17 mouse cellular contexts compared by ENCODE assay signal in genomic region chr11:26449789-26450188, GRCm38 (mm10).
DNase-seq lines count a peak whose midpoint lies in the region; ATAC-seq lines count a peak whose summit lies in the region.
"Had no signal": no experiment of that assay in that cellular context is flagged by ENCODE, and none has a peak within 500 bp of the region (broad histone marks: within the 10 kb centered on the region; RNA-seq: fewer than 3 reads in every experiment).

No protein-coding gene starts in this region.

- no peaks in the 10 kb centered on the region for H3K27me3 ChIP-seq in liver, embryonic 11.5 days (replicated peaks; ENCODE audit: control insufficient read depth, insufficient read depth, low read length)
- no peaks in the 10 kb centered on the region for H3K27me3 ChIP-seq in liver, embryonic 13.5 days
- H3K27me3 ChIP-seq in kidney, embryonic 15.5 days, result no peaks in the 10 kb centered on the region
- H3K27me3 ChIP-seq: heart, embryonic 12.5 days had no signal

- H3K9me3 ChIP-seq in liver, embryonic 11.5 days (ENCODE audit: control insufficient read depth, low read length), result no peaks in the 10 kb centered on the region
- no peaks in the 10 kb centered on the region for H3K9me3 ChIP-seq in liver, embryonic 13.5 days (replicated peaks)
- H3K9me3 ChIP-seq in kidney, embryonic 15.5 days (replicated peaks), result no peaks in the 10 kb centered on the region
- H3K9me3 ChIP-seq: embryonic facial prominence, embryonic 10.5 days; heart, embryonic 12.5 days; hindbrain, embryonic 10.5 days had no signal

- 81% methylated on average over 3 of the region's 3 CpGs for WGBS in liver, embryonic 11.5 days
- 75% methylated on average over 3 of the region's 3 CpGs for WGBS in liver, embryonic 13.5 days (ENCODE audit: insufficient replicate concordance)
- 75% methylated on average over 3 of the region's 3 CpGs for WGBS in kidney, embryonic 15.5 days

- no peaks in the 10 kb centered on the region; the same call in 1 of the 2 replicates for H3K36me3 ChIP-seq in liver, embryonic 11.5 days (ENCODE audit: control insufficient read depth, insufficient read depth, low read length)
- H3K36me3 ChIP-seq in liver, embryonic 13.5 days, result no peaks in the 10 kb centered on the region
- H3K36me3 ChIP-seq in kidney, embryonic 15.5 days, result 0 out of 2 replicates have a peak, but pooled peaks cover 5% of the 10 kb centered on the region

- H3K4me2 ChIP-seq in liver, embryonic 11.5 days, result no peak overlapping the region
- H3K4me2 ChIP-seq in liver, embryonic 13.5 days, result no peak overlapping the region
- no peak overlapping the region for H3K4me2 ChIP-seq in kidney, embryonic 15.5 days
- H3K4me2 ChIP-seq: heart, embryonic 12.5 days; hindbrain, embryonic 14.5 days had no signal

- DNase-seq in liver, result peak; percentile 29
- DNase-seq in liver, embryonic 11.5 days (ENCODE audit: low spot score), result no peak
- peak; percentile 71 for DNase-seq in ZHBTc4 (ENCODE audit: low read depth, low spot score)
- no peak for DNase-seq in liver, embryonic 13.5 days
- DNase-seq in left cerebral cortex, adult 11 months (ENCODE audit: low spot score), result no peak
- no peak for DNase-seq in frontal cortex, postnatal 25 days (ENCODE audit: low spot score in 2 of 2)
- DNase-seq: adrenal gland, postnatal 10 days; cerebellum, adult 18-20 months; cerebellum, adult 9-11 months; gastrocnemius, postnatal 14 days had no signal

- ATAC-seq in liver, embryonic 11.5 days (replicated peaks; ENCODE audit: low FRiP score), result no peak
- peak; percentile 77 for ATAC-seq in liver, embryonic 13.5 days (ENCODE audit: low read depth)
- ATAC-seq in kidney, embryonic 15.5 days (replicated peaks; ENCODE audit: low FRiP score), result no peak
- ATAC-seq: forebrain, embryonic 16.5 days had no signal

- H3K9ac ChIP-seq in liver, embryonic 11.5 days (ENCODE audit: low read depth, low read length), result no peak overlapping the region
- H3K9ac ChIP-seq in liver, embryonic 13.5 days, result no peak overlapping the region
- no peak overlapping the region for H3K9ac ChIP-seq in kidney, embryonic 15.5 days
- H3K9ac ChIP-seq: heart, embryonic 12.5 days; hindbrain, embryonic 14.5 days had no signal

- no peak overlapping the region for H3K27ac ChIP-seq in liver, embryonic 11.5 days (ENCODE audit: low read depth, low read length)
- no peak overlapping the region for H3K27ac ChIP-seq in liver, embryonic 13.5 days
- H3K27ac ChIP-seq in kidney, embryonic 15.5 days, result no peak overlapping the region
- H3K27ac ChIP-seq: embryonic facial prominence, embryonic 10.5 days; hindbrain, embryonic 10.5 days; hindbrain, embryonic 14.5 days had no signal

- H3K4me1 ChIP-seq in liver, embryonic 11.5 days (replicated peaks; ENCODE audit: control insufficient read depth, insufficient read depth, low read length), result no peaks in the 10 kb centered on the region
- peaks cover 15% of the 10 kb centered on the region for H3K4me1 ChIP-seq in liver, embryonic 13.5 days (replicated peaks)
- H3K4me1 ChIP-seq in kidney, embryonic 15.5 days, result no peaks in the 10 kb centered on the region
- H3K4me1 ChIP-seq: embryonic facial prominence, embryonic 10.5 days; hindbrain, embryonic 10.5 days had no signal

- no peak overlapping the region for H3K4me3 ChIP-seq in liver, embryonic 11.5 days (ENCODE audit: low read depth, low read length)
- H3K4me3 ChIP-seq in liver, embryonic 13.5 days (replicated peaks), result no peak overlapping the region
- no peak overlapping the region for H3K4me3 ChIP-seq in kidney, embryonic 15.5 days (replicated peaks)
- H3K4me3 ChIP-seq: embryonic facial prominence, embryonic 10.5 days; erythroblast, embryonic 14.5 days; heart, embryonic 12.5 days; hindbrain, embryonic 10.5 days had no signal

Comparison
In these comparisons a context has a peak if more than half of its experiments do, and no peak if none do; other contexts are left out.
1. DNase-seq: peak in liver (single experiment) and ZHBTc4 (single experiment); none in liver, embryonic 11.5 days (single experiment), liver, embryonic 13.5 days (single experiment), left cerebral cortex, adult 11 months (single experiment) and frontal cortex, postnatal 25 days (0 of 2).